Mouse (Mus musculus) kidney, embryonic 16.5 days (tissue): Measurements from ENCODE around the gene Preb. TPM values are rescaled to one million over a fixed set of nuclear protein-coding genes. Genes with fewer than 3 reads are reported as not detected.

Source experiments
- ATAC-seq: fragments of 200-750 bp; cut with Nextera tagmentation; 2 replicates; pipeline ENCODE4 v1.8.0; 2017; ENCODE audit warnings: moderate TSS enrichment; ENCODE audit not compliant: low FRiP score, low TSS enrichment
- H3K27ac ChIP-seq: fragments of 300-500 bp; sonication (generic); 2 replicates; pipeline ENCODE4 v1.5.1; 2014; ENCODE audit warnings: low read length
- H3K27me3 ChIP-seq: fragments of 300-500 bp; sonication (generic); 2 replicates; pipeline ENCODE4 v1.6.1; 2014; ENCODE audit warnings: low read length, control low read depth, mixed read lengths; ENCODE audit not compliant: insufficient read depth
- H3K36me3 ChIP-seq: fragments of 300-500 bp; sonication (generic); 2 replicates; pipeline ENCODE4 v1.6.1; 2014; ENCODE audit warnings: low read length, control low read depth, mixed read lengths; ENCODE audit not compliant: insufficient read depth
- H3K4me1 ChIP-seq: fragments of 300-500 bp; sonication (generic); 2 replicates; pipeline ENCODE4 v1.6.1; 2014; ENCODE audit warnings: low read length, control low read depth, mixed read lengths; ENCODE audit not compliant: insufficient read depth
- H3K4me2 ChIP-seq: fragments of 300-500 bp; sonication (generic); replicated peaks from 2 replicates; pipeline ENCODE4 v1.6.1; 2014; ENCODE audit warnings: low read depth, low read length
- H3K4me3 ChIP-seq: fragments of 300-500 bp; sonication (generic); 2 replicates; pipeline ENCODE4 v1.5.1; 2014; ENCODE audit warnings: mild to moderate bottlenecking, low read length
- H3K9ac ChIP-seq: fragments of 300-500 bp; sonication (generic); replicated peaks from 2 replicates; pipeline ENCODE4 v1.6.1; 2014; ENCODE audit warnings: low read length
- H3K9me3 ChIP-seq: fragments of 300-500 bp; sonication (generic); 2 replicates; pipeline ENCODE4 v1.6.1; 2016; ENCODE audit warnings: low read length, control low read depth
- WGBS: fragments of 180-500 bp; shearing (Covaris S2); extraction: QIAGEN DNeasy Blood & Tissue Kit; methylation state at CpG from one replicate; pipeline ENCODE4 v1.1.7; 2014; 5-methylcytosine and 5-hydroxymethylcytosine counted together
- polyA plus RNA-seq: library from polyadenylated mRNA; unstranded; fragments of >200 nt; fragmentation: Nextera tagmentation; extraction: Ambion mirVana; gene quantifications from 2 replicates; pipeline ENCODE4 v1.2.1, GENCODE M21; 2015

Gene Preb
- polyA plus RNA-seq, 1 experiment from 2014 or later, result 172 TPM

DNA sequence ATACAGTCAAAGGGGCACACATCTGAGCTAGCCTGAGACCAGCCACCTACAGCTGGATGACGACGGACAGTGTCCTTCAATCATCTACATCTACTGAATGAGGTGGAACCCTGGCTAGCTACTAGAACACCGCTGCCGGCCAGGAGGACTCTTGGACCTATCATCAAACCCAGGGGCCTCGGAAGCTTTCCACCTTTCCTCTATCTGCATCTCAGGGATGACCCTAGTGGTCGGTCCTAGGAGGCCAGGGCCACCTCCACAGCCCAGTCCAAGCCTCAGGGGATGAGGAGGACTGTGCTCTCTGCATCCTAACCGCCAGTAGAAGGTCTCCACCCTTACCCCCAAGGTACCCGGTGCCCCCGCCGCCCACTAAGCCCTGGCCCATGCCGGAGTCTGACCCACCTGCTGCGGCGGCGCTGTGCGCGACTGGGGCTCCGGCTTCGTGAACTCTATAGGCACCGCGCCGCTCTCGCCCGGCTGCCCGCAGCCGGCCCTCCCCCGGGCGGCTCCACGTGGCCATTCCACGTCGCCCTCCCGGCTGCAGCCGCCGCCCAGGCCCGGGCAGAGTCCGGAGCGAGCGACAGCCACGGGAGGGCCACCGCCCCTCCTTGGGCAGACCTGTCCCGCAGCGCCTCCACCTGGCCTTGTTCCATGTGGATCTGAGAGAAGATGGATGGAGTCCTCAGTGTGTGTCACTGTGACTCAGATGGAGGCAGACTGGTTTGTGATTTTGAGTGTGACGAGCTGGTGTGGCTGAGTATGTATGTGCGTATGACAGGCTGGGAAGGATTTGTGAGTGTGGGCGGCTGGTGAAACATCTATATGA lies 15.0 kb downstream of the Preb start, which contains the start of gene Cgref1:
Gene Cgref1, minus strand, starts transcription at position 636 of the 826 bp plus-strand sequence.
- Histone ChIP-seq H3K4me1 (peaks cover 20% of the 10 kb centered on the region), H3K9me3 (no peaks in the 10 kb centered on the region), H3K27ac (no peak within 1 kb of the TSS), H3K9ac (peak within 1 kb of the TSS; percentile 72), H3K27me3 (no peaks in the 10 kb centered on the region), H3K4me3 (peak within 1 kb of the TSS; percentile 56), H3K36me3 (no peaks in the 10 kb centered on the region), H3K4me2 (peak within 1 kb of the TSS; percentile 87)
- 6% methylated on average over 44 of the region's 44 CpGs for WGBS
- peak; percentile 53 for ATAC-seq

DNA sequence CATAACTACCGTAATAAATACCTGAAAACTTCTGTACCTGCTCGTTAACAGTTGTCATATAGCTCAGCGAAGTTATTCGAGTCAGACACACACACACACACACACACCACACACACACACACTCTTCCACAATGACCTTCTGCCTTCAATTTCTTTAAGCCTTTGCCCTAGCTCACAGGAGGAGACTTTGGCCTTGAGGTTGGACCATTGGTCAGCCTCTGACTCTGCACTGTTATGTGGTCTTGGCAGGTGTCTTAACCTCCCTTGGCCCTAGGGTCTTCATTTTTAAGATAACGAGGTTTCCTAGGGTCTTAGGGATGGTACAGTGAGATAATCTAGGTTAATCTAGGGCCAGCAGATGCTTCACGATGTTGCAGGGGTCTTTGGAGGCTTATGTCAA lies 15.8 kb downstream of the Preb start:
- no peaks in the 10 kb centered on the region for H3K36me3 ChIP-seq
- peaks cover 15% of the 10 kb centered on the region for H3K4me1 ChIP-seq
- no peak overlapping the region for H3K9ac ChIP-seq
- no peak overlapping the region for H3K4me3 ChIP-seq
- no peak overlapping the region for H3K27ac ChIP-seq
- H3K27me3 ChIP-seq, result no peaks in the 10 kb centered on the region
- 88% methylated on average over 6 of the region's 6 CpGs for WGBS
- ATAC-seq, result no peak
- H3K4me2 ChIP-seq, result no peak overlapping the region
- no peaks in the 10 kb centered on the region for H3K9me3 ChIP-seq

DNA sequence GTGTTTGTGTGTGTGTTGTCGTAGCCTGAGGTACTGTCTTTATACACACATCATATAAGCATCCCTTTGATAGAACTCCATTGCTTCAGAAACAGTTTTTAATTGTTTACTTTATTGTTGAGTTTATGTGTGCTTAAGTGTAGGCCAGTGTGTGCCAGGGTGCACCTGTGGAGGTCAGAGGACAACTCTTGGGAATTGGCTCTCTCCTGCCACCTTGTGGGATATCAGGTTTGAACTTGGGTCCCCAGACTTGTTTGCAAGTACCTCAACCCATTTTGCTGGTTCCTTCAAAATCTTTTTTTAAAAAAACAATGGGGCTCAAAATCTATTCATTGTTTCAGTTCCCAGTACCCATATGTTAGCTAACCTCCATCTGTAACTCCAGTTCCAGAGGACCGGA lies 17.2 kb downstream of the Preb start:
- Histone ChIP-seq H3K4me2 (no peak overlapping the region), H3K27me3 (no peaks in the 10 kb centered on the region), H3K9me3 (no peaks in the 10 kb centered on the region), H3K4me3 (no peak overlapping the region), H3K27ac (no peak overlapping the region), H3K36me3 (no peaks in the 10 kb centered on the region), H3K9ac (no peak overlapping the region), H3K4me1 (peaks cover 7% of the 10 kb centered on the region; the same call in 1 of the 2 replicates)
- no peak for ATAC-seq
- 91% methylated on average over 2 of the region's 2 CpGs for WGBS

DNA sequence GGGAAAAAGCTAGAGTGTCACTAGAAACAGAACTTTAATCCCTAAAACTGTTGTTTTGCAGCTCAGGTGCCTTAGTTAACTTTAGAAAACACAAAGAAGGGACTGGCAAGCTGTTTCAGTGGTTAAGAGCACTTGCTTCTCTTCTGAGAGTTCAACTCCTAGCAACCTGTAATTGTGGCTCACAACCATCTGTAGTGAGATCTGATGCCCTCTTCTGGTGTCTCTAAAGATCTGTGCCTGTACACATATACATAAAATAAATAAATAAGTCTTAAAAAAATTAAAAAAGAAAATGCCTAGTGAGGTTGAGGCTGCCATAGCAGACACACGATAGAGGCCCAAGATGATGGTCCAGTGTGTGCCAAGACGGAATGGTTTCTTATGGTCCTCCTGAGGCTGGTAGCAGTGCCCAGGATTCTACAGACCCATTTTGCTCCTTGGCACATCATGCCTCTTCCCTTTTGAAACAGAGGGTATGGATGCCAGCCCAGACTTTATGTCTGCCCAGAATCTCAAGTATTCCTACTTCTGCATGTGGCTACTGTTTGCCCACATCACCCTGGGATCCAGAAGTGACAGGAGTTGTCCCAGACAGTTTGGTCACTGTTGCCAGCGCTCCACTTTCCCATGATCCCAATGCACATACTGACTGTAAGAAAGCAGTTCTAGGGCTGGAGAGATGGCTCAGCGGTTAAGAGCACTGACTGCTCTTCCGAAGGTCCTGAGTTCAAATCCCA lies 25.3 kb downstream of the Preb start:
- Histone ChIP-seq H3K9me3 (no peaks in the 10 kb centered on the region), H3K27ac (no peak overlapping the region), H3K4me1 (no peaks in the 10 kb centered on the region), H3K4me2 (no peak overlapping the region), H3K9ac (no peak overlapping the region), H3K36me3 (no peaks in the 10 kb centered on the region), H3K27me3 (no peaks in the 10 kb centered on the region), H3K4me3 (no peak overlapping the region)
- no peak for ATAC-seq
- WGBS, result 89% methylated on average over 5 of the region's 5 CpGs

DNA sequence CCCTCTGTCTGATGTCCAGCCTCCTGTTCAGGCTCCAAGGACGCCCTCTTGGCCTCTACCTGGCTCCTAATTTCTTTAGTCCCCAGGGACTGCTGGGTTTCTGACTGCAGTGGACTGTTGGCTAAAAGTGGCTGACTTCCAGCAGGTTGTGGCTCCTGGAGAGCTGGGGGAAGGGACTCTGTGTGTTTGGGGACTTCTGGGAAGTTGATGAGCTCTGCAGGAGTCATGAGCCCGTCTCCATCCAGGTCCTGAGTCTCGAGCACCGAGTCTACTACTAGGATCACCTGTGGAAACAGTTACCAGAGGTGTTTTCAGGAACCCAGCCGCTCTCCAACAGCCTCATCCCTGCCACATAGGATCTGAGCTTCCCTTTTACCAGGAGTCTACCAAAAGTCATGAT lies 26.5 kb downstream of the Preb start:
- Histone ChIP-seq H3K36me3 (no peaks in the 10 kb centered on the region), H3K4me3 (no peak overlapping the region), H3K9ac (no peak overlapping the region), H3K27ac (no peak overlapping the region), H3K4me1 (no peaks in the 10 kb centered on the region), H3K9me3 (no peaks in the 10 kb centered on the region), H3K4me2 (no peak overlapping the region), H3K27me3 (no peaks in the 10 kb centered on the region)
- ATAC-seq, result no peak
- WGBS, result 64% methylated on average over 5 of the region's 5 CpGs

DNA sequence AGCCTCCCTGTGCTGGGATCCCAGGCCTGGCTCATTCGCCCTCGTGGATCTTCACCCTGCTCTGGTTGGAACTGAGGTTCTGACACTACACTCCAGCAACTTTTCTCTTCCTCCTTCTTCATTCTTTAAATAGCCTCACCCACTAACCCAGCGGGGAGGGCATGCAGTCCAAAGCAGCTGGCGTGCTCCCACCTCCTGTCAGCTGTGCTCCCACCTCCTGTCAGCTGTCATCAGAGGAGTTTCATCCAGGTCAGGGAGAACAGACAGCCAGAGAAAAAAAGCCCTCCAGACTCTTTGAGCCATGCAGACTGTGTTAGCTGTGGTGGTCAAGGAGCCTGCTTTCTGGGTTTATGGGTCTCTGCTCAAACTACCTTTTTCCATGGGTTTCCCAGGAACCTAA lies 28.8 kb downstream of the Preb start:
- Histone ChIP-seq H3K4me2 (no peak overlapping the region), H3K27me3 (no peaks in the 10 kb centered on the region), H3K9ac (no peak overlapping the region), H3K4me3 (no peak overlapping the region), H3K36me3 (no peaks in the 10 kb centered on the region), H3K4me1 (0 out of 2 replicates have a peak, but pooled peaks cover 3% of the 10 kb centered on the region), H3K27ac (no peak overlapping the region), H3K9me3 (no peaks in the 10 kb centered on the region)
- 84% methylated on average over 4 of the region's 4 CpGs for WGBS
- ATAC-seq, result no peak

DNA sequence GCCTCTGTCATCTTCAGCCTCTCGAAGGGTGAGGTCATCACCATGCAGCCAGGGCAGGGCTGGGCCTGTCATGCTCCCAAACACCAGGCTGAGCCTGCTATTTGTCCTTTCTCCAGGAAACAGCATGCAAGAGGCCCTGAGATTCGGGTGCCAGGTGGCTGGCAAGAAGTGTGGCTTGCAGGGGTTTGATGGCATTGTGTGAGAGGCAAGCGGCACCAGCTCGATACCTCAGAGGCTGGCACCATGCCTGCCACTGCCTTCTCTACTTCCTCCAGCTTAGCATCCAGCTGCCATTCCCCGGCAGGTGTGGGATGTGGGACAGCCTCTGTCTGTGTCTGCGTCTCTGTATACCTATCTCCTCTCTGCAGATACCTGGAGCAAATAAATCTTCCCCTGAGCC lies 29.3 kb downstream of the Preb start:
- 81% methylated on average over 6 of the region's 6 CpGs for WGBS
- ATAC-seq, result no peak
- Histone ChIP-seq H3K27me3 (no peaks in the 10 kb centered on the region), H3K4me3 (no peak overlapping the region), H3K27ac (no peak overlapping the region), H3K4me1 (0 out of 2 replicates have a peak, but pooled peaks cover 3% of the 10 kb centered on the region), H3K4me2 (no peak overlapping the region), H3K9me3 (no peaks in the 10 kb centered on the region), H3K36me3 (no peaks in the 10 kb centered on the region), H3K9ac (no peak overlapping the region)

DNA sequence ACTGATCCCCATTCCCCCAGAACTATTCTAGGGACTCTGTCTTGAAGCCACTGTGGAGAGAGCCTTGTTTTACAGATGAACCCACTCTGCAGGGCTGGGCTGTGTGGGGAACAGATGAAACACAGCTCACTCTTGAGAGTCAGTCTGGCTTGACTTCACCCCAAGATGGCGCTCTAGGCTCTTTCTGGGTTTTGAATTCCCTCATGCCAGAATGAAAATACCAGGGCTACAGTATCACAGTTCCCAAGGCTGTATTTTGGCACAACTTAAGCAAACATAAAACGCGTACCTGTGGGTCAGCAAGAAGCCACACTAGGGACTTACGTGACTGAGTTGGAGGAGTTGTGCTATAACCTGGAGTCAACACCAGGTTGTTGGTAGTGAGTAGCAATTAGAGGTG lies 30.0 kb downstream of the Preb start:
- H3K4me1 ChIP-seq, result 0 out of 2 replicates have a peak, but pooled peaks cover 3% of the 10 kb centered on the region
- H3K36me3 ChIP-seq, result no peaks in the 10 kb centered on the region
- no peak overlapping the region for H3K4me3 ChIP-seq
- no peaks in the 10 kb centered on the region for H3K27me3 ChIP-seq
- ATAC-seq, result peak; percentile 37; the same call in 1 of the 2 replicates
- no peak overlapping the region for H3K4me2 ChIP-seq
- no peak overlapping the region for H3K27ac ChIP-seq
- no peak overlapping the region for H3K9ac ChIP-seq
- WGBS, result 30% methylated on average over 4 of the region's 4 CpGs
- no peaks in the 10 kb centered on the region for H3K9me3 ChIP-seq

DNA sequence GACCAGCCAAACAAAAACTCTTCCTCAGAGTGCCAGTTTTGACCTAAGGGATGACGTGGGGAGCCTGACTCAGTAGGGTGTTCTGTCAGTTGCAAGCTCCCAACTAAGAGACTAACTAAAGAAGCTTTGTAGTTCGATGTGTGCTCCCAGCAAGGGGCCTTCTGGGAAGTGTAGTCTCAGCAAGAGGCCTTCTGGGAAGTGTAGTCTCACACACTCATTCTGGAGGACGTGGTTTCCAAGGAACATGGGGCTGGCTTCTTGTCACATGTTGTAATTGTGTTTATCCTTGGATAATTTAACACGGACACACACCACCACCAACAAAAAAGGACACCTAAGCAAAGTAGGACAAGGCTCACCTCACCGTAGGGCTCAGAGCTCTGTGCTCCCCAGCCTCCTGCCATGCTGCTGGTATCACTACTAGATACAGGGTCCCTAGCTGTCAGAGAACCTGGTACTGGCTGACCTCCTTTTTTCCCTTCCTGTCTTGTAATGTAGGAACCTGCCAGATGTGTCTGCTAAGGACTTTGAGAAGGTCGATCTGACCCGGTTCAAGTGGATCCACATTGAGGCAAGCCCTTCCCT lies 32.1 kb downstream of the Preb start:
- 43% methylated on average over 7 of the region's 7 CpGs for WGBS
- no peaks in the 10 kb centered on the region for H3K36me3 ChIP-seq
- H3K27me3 ChIP-seq, result no peaks in the 10 kb centered on the region
- H3K4me2 ChIP-seq, result peak overlapping the region; percentile 41; the same call in 1 of the 2 replicates
- no peak overlapping the region for H3K4me3 ChIP-seq
- no peak overlapping the region for H3K27ac ChIP-seq
- peak; percentile 43; the same call in 1 of the 2 replicates for ATAC-seq
- H3K9ac ChIP-seq, result 0 out of 2 replicates have a peak overlapping the region, but pooled peaks have one; percentile 27
- H3K4me1 ChIP-seq, result peaks cover 4% of the 10 kb centered on the region; the same call in 1 of the 2 replicates
- no peaks in the 10 kb centered on the region for H3K9me3 ChIP-seq
